Mouse (Mus musculus) hindbrain, postnatal 0 days (tissue): ENCODE results near the gene Gm43064. TPM values are rescaled to one million over a fixed set of nuclear protein-coding genes. Genes with fewer than 3 reads are reported as not detected.

Source experiments
- ATAC-seq: fragments of 200-750 bp; cut with Nextera tagmentation; 2 replicates; pipeline ENCODE4 v1.8.0; 2017; ENCODE audit warnings: mild to moderate bottlenecking, moderate TSS enrichment, moderate library complexity
- DNase-seq: peaks from one replicate; pipeline ENCODE4 v3.0.0-alpha.2; 2015; ENCODE audit warnings: low spot score
- H3K27ac ChIP-seq: fragments of 300-500 bp; sonication (generic); 2 replicates; pipeline ENCODE4 v1.5.1; 2014; ENCODE audit warnings: mild to moderate bottlenecking
- H3K27me3 ChIP-seq: fragments of 300-500 bp; sonication (generic); 2 replicates; pipeline ENCODE4 v1.6.1; 2014; ENCODE audit warnings: low read length, mixed read lengths; ENCODE audit not compliant: insufficient read depth
- H3K36me3 ChIP-seq: fragments of 300-500 bp; sonication (generic); 2 replicates; pipeline ENCODE4 v1.6.1; 2014; ENCODE audit warnings: low read length, mixed read lengths; ENCODE audit not compliant: insufficient read depth
- H3K4me1 ChIP-seq: fragments of 300-500 bp; sonication (generic); 2 replicates; pipeline ENCODE4 v1.6.1; 2014; ENCODE audit warnings: antibody characterized with exemption, low read length, mixed read lengths; ENCODE audit not compliant: insufficient read depth
- H3K4me2 ChIP-seq: fragments of 300-500 bp; sonication (generic); 2 replicates; pipeline ENCODE4 v1.6.1; 2014; ENCODE audit warnings: low read depth, mild to moderate bottlenecking, low read length, moderate library complexity, mixed read lengths
- H3K4me3 ChIP-seq: fragments of 300-500 bp; sonication (generic); 2 replicates; pipeline ENCODE4 v1.5.1; 2014; ENCODE audit warnings: low read length
- H3K9ac ChIP-seq: fragments of 300-500 bp; sonication (generic); replicated peaks from 2 replicates; pipeline ENCODE4 v1.6.1; 2014; ENCODE audit warnings: mild to moderate bottlenecking, low read length, moderate library complexity, mixed read lengths
- H3K9me3 ChIP-seq: fragments of 300-500 bp; sonication (generic); 2 replicates; pipeline ENCODE4 v1.6.1; 2016; ENCODE audit warnings: low read length, mixed read lengths
- CTCF ChIP-seq: IDR thresholded peaks from 2 replicates; pipeline ENCODE4 v1.5.1; 2016; ENCODE audit warnings: antibody characterized with exemption, control low read depth, low read depth
- WGBS: fragments of 180-500 bp; shearing (Covaris S2); extraction: QIAGEN DNeasy Blood & Tissue Kit; methylation state at CpG from one replicate; pipeline ENCODE4 v1.1.7; 2014; 5-methylcytosine and 5-hydroxymethylcytosine counted together
- polyA plus RNA-seq: library from polyadenylated mRNA; unstranded; fragments of >200 nt; fragmentation: Nextera tagmentation; extraction: Ambion mirVana; gene quantifications from 2 replicates; pipeline ENCODE4 v1.2.1, GENCODE M21; 2015
- total RNA-seq: library from RNA; depleted of rRNA; stranded (reverse); fragments of >200 nt; gene quantifications from 2 replicates; pipeline ENCODE4 v1.2.3, GENCODE M21; 2014

Gm43064 gene
- total and polyA plus RNA-seq, 2 experiments from 2014 or later: 0.24 to 1.9 TPM

GRCm38 (mm10) chr3:103796389-103796788 is 13.0 kb upstream of the Gm43064 start:
- ATAC-seq (no peak), DNase-seq (no peak)
- Histone ChIP-seq H3K4me2 (no peak overlapping the region), H3K27me3 (no peaks in the 10 kb centered on the region), H3K4me1 (no peaks in the 10 kb centered on the region), H3K9me3 (no peaks in the 10 kb centered on the region), H3K4me3 (no peak overlapping the region), H3K9ac (no peak overlapping the region), H3K36me3 (no peaks in the 10 kb centered on the region), H3K27ac (no peak overlapping the region)
- no peak for TF ChIP-seq CTCF
- WGBS: 67% methylated on average over 2 of the region's 2 CpGs

- Histone ChIP-seq H3K27me3 (no peaks in the 10 kb centered on the region), H3K27ac (no peak overlapping the region), H3K4me1 (no peaks in the 10 kb centered on the region), H3K9ac (no peak overlapping the region), H3K9me3 (no peaks in the 10 kb centered on the region), H3K4me3 (no peak overlapping the region), H3K4me2 (no peak overlapping the region), H3K36me3 (peaks cover 17% of the 10 kb centered on the region)
- DNase-seq (no peak), ATAC-seq (no peak)
- no peak for TF ChIP-seq CTCF
- 79% methylated on average over 2 of the region's 2 CpGs for WGBS
Measured at GRCm38 (mm10) chr3:103799507-103799906, 9.9 kb upstream of the Gm43064 start.

- no peak overlapping the region for H3K4me2 ChIP-seq
- peaks cover 21% of the 10 kb centered on the region for H3K36me3 ChIP-seq
- no peak overlapping the region for H3K9ac ChIP-seq
- DNase-seq (peak; percentile 64), ATAC-seq (peak; percentile 85)
- no peaks in the 10 kb centered on the region for H3K27me3 ChIP-seq
- H3K4me3 ChIP-seq: no peak overlapping the region
- H3K27ac ChIP-seq: peak overlapping the region; percentile 57; the same call in 1 of the 2 replicates
- WGBS: 70% methylated on average over 10 of the region's 10 CpGs
- no peak for TF ChIP-seq CTCF
- no peaks in the 10 kb centered on the region for H3K9me3 ChIP-seq
- no peaks in the 10 kb centered on the region for H3K4me1 ChIP-seq
Measured at GRCm38 (mm10) chr3:103801631-103802531, 7.5 kb upstream of the Gm43064 start.

- peaks cover 21% of the 10 kb centered on the region for H3K36me3 ChIP-seq
- no peak overlapping the region for H3K4me3 ChIP-seq
- no peak overlapping the region for H3K27ac ChIP-seq
- H3K4me2 ChIP-seq: no peak overlapping the region
- H3K9me3 ChIP-seq: no peaks in the 10 kb centered on the region
- no peak overlapping the region for H3K9ac ChIP-seq
- ATAC-seq: no peak
- no peak for TF ChIP-seq CTCF
- 83% methylated on average over 8 of the region's 8 CpGs for WGBS
- no peaks in the 10 kb centered on the region for H3K27me3 ChIP-seq
- peaks cover 3% of the 10 kb centered on the region; the same call in 1 of the 2 replicates for H3K4me1 ChIP-seq
- no peak for DNase-seq
Measured at GRCm38 (mm10) chr3:103802861-103803260, 6.5 kb upstream of the Gm43064 start.

- no peak overlapping the region for H3K27ac ChIP-seq
- ATAC-seq (no peak), DNase-seq (no peak)
- H3K4me3 ChIP-seq: no peak overlapping the region
- no peak overlapping the region for H3K4me2 ChIP-seq
- no peak overlapping the region for H3K9ac ChIP-seq
- no peaks in the 10 kb centered on the region for H3K27me3 ChIP-seq
- no peak for TF ChIP-seq CTCF
- peaks cover 21% of the 10 kb centered on the region for H3K36me3 ChIP-seq
- H3K4me1 ChIP-seq: peaks cover 15% of the 10 kb centered on the region
- H3K9me3 ChIP-seq: no peaks in the 10 kb centered on the region
- WGBS: 89% methylated on average over 1 of the region's 1 CpGs
Measured at GRCm38 (mm10) chr3:103805671-103806070, 3.7 kb upstream of the Gm43064 start.

- H3K27me3 ChIP-seq: no peaks in the 10 kb centered on the region
- DNase-seq (no peak), ATAC-seq (no peak; the same call in 1 of the 2 replicates)
- H3K36me3 ChIP-seq: peaks cover 3% of the 10 kb centered on the region; the same call in 1 of the 2 replicates
- H3K27ac ChIP-seq: peak overlapping the region; percentile 93
- no peak for TF ChIP-seq CTCF
- peak overlapping the region; percentile 88 for H3K4me3 ChIP-seq
- no peaks in the 10 kb centered on the region for H3K9me3 ChIP-seq
- peak overlapping the region; percentile 89 for H3K4me2 ChIP-seq
- peak overlapping the region; percentile 87 for H3K9ac ChIP-seq
- peaks cover 15% of the 10 kb centered on the region for H3K4me1 ChIP-seq
- WGBS: 3% methylated on average over 14 of the region's 14 CpGs
Measured at GRCm38 (mm10) chr3:103809799-103810150, 402 bp downstream of the Gm43064 start.

- Histone ChIP-seq H3K9ac (no peak overlapping the region), H3K27me3 (no peaks in the 10 kb centered on the region), H3K27ac (no peak overlapping the region), H3K36me3 (peaks cover 7% of the 10 kb centered on the region; the same call in 1 of the 2 replicates), H3K4me2 (no peak overlapping the region), H3K4me3 (no peak overlapping the region), H3K4me1 (peaks cover 15% of the 10 kb centered on the region), H3K9me3 (no peaks in the 10 kb centered on the region)
- no peak for TF ChIP-seq CTCF
- no peak for ATAC-seq
- DNase-seq: no peak
- 91% methylated on average over 6 of the region's 6 CpGs for WGBS
Measured at GRCm38 (mm10) chr3:103810967-103811366, 1.6 kb downstream of the Gm43064 start.
